Mouse (Mus musculus): ENCODE measurements at regions not wholly inside any gene's neighbourhood (a gene's known extent, or its start where the extent isn't known, plus 50 kb on each side); places are given as distances from the start of the nearest gene placed in this dataset.

DNA sequence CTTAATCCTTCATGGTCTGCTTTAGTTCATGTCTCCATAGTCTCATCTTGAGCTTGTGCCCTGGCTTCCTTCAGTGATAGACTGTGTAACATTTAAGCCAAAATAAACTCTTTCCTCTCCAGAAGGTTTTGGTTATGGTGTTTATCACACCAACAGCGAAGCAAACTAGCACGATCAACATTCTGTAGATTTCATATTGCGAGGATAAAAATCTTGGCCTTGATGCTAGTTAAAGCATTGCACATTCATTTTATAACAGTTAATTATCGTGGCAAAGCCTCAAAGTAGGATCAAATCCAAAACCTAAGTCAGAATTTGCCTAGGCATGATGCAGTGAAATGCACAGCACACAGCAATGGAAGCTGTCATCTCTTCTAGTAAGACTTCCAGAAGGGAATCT is 1123.7 kb downstream of the Rapgef2 start:
- H3K9ac ChIP-seq (replicated peaks), result no peak overlapping the region
- H3K4me2 ChIP-seq (replicated peaks), result no peak overlapping the region
- ATAC-seq (ENCODE audit: low FRiP score, low read depth), result no peak
- no peaks in the 10 kb centered on the region for H3K4me1 ChIP-seq
- H3K27me3 ChIP-seq, result no peaks in the 10 kb centered on the region
- H3K36me3 ChIP-seq, result no peaks in the 10 kb centered on the region
- H3K9me3 ChIP-seq, result no peaks in the 10 kb centered on the region
- H3K27ac ChIP-seq (replicated peaks), result no peak overlapping the region
- 91% methylated on average over 4 of the region's 4 CpGs for WGBS
- no peak overlapping the region for H3K4me3 ChIP-seq

DNA sequence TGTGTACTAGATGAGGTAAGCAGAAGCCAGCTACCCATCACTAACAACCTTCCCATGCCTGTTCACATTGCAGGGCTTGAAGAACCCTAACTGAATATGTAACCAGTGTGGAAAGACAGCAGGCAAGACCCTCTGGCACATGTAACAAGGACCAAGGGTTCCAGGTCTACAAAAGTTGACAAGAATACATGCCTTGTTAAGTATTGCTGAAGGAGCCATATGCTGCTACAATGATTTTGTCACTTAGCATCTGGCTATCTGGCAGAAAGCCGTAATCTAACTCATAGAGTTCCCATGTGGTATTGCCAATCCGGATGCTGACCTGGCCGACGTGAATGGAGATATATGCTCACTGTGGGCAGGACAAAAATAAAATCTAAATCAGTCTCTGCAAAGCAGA is 1127.9 kb downstream of the Rapgef2 start:
- WGBS, result 93% methylated on average over 4 of the region's 4 CpGs
- no peaks in the 10 kb centered on the region for H3K36me3 ChIP-seq
- no peak overlapping the region for H3K27ac ChIP-seq (replicated peaks)
- H3K4me2 ChIP-seq (replicated peaks), result no peak overlapping the region
- no peaks in the 10 kb centered on the region for H3K4me1 ChIP-seq
- no peaks in the 10 kb centered on the region for H3K9me3 ChIP-seq
- H3K4me3 ChIP-seq, result no peak overlapping the region
- no peak for ATAC-seq (ENCODE audit: low FRiP score, low read depth)
- H3K9ac ChIP-seq (replicated peaks), result no peak overlapping the region
- no peaks in the 10 kb centered on the region for H3K27me3 ChIP-seq

All from midbrain, embryonic 12.5 days (tissue).